Mouse (Mus musculus): Measurements from ENCODE around the gene Gad1. TPM values are rescaled to one million over a fixed set of nuclear protein-coding genes. Genes with fewer than 3 reads are reported as not detected.

The Gad1 gene
- polyA plus RNA-seq, 1 experiment from 2014 or later, result 35.5 TPM

GRCm38 (mm10) chr2:70595896-70596295, 43.0 kb downstream of the Gad1 start:
- no peak overlapping the region for H3K4me3 ChIP-seq
- H3K9me3 ChIP-seq (replicated peaks), result no peaks in the 10 kb centered on the region
- ATAC-seq, result no peak
- peaks cover 50% of the 10 kb centered on the region for H3K36me3 ChIP-seq (ENCODE audit: poor library complexity, severe bottlenecking)
- H3K9ac ChIP-seq, result no peak overlapping the region
- 82% methylated on average over 2 of the region's 2 CpGs for WGBS
- H3K4me2 ChIP-seq, result no peak overlapping the region
- H3K4me1 ChIP-seq, result no peaks in the 10 kb centered on the region; the same call in 1 of the 2 replicates
- no peaks in the 10 kb centered on the region for H3K27me3 ChIP-seq
- H3K27ac ChIP-seq, result no peak overlapping the region

DNA sequence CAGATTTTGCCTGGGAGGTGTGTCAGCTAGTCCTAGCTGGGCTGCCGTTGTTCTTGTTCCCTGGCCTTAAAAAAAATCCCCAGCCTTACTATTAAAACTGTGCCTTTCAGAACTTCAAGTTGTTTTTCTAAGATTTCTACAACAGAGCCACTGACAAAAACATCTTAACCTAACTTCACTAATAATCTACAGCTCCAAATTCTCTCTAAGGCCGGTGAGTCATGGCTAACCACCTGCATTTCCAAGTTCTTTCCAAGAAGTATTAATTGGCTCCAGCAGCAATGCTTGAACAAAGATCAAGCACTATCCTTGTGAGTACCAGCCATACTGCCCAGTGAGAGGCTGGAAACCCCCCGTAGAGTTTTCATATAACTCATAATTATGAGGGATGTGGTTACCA, 56.9 kb downstream of the Gad1 start:
- 59% methylated on average over 3 of the region's 3 CpGs for WGBS
- Histone ChIP-seq H3K27me3 (no peaks in the 10 kb centered on the region), H3K4me2 (no peak overlapping the region), H3K27ac (no peak overlapping the region), H3K9me3 (replicated peaks) (peaks cover 7% of the 10 kb centered on the region), H3K9ac (no peak overlapping the region), H3K4me1 (no peaks in the 10 kb centered on the region), H3K36me3 (ENCODE audit: poor library complexity, severe bottlenecking) (no peaks in the 10 kb centered on the region), H3K4me3 (no peak overlapping the region)
- no peak for ATAC-seq

DNA sequence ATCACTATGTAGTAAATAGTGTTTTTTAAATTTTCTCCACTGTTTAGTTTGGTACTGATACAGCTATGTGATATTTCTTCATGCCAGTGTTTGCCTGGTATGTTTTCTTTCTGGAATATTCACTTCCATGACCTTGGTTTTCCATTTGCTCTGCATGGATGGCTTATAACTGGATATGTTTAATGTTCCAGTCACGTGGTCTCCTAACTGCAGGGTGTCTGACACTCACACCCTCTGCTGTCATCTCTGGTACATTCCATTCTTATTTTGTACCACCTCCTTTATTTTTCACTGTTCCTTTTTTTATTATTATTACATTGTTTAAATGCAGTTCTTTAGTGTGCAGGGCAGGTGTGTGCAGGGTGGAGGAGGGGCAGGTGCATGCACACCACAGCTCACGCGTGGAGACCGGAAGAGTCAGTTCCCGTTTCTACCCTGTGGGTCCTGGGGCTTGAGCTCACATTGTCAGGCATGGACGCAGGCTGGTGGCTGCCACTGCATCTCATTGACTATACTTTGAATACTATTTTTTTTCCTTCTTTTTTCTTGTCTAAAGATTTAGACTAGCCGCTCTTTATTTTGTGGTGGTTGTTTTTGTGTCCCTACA, 62.0 kb downstream of the Gad1 start:
- H3K9ac ChIP-seq, result no peak overlapping the region
- no peaks in the 10 kb centered on the region for H3K36me3 ChIP-seq (ENCODE audit: poor library complexity, severe bottlenecking)
- no peaks in the 10 kb centered on the region for H3K27me3 ChIP-seq
- no peak overlapping the region for H3K27ac ChIP-seq
- no peaks in the 10 kb centered on the region for H3K9me3 ChIP-seq (replicated peaks)
- H3K4me1 ChIP-seq, result no peaks in the 10 kb centered on the region
- ATAC-seq, result no peak
- 95% methylated on average over 7 of the region's 7 CpGs for WGBS
- no peak overlapping the region for H3K4me2 ChIP-seq
- H3K4me3 ChIP-seq, result no peak overlapping the region

DNA sequence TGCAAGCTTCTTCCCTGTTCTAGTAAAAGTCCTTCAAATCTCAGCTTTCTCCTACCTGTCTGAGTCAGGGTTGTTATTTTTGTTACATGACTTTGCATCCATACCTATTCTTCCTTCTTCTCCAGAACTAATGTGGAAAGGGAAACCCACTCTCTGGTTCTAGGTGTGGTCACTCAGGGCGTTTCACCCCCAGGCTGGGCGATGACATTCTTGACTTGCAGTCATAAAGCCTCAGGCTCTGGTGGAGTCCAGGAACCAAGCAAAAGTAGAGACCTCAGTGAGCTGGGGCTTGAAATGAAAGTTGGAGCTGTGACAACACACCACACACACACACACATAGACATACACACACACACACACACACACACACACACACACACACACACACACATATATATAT, 63.2 kb downstream of the Gad1 start:
- Histone ChIP-seq H3K9me3 (replicated peaks) (no peaks in the 10 kb centered on the region), H3K4me1 (no peaks in the 10 kb centered on the region)
- whole genome bisulfite sequencing, result 79% methylated on average over 2 of the region's 2 CpGs

DNA sequence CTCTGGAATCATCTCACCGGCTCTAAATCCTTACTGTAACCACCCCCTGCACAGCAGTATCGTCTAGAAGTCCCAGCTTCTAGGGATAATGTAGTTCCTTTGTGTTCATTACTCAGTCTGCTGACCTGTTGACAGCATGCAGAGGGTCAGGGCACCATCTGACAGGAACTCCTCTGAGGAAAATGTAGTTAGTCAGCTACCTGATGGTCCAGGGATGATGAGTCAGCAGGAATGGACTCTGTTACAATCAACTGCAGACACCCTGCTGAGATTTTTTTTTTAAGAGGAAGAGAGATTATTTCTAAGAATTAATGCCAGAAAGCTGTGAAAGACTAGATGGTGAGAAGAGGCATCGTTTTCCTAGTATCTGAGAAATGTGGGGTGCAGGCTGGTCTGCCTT, 63.7 kb downstream of the Gad1 start:
- ATAC-seq, result no peak
- no peaks in the 10 kb centered on the region for H3K36me3 ChIP-seq (ENCODE audit: poor library complexity, severe bottlenecking)
- no peak overlapping the region for H3K9ac ChIP-seq
- no peak overlapping the region for H3K4me3 ChIP-seq
- H3K9me3 ChIP-seq (replicated peaks), result no peaks in the 10 kb centered on the region
- H3K4me2 ChIP-seq, result no peak overlapping the region
- H3K4me1 ChIP-seq, result no peaks in the 10 kb centered on the region
- 60% methylated on average over 3 of the region's 3 CpGs for WGBS
- H3K27ac ChIP-seq, result no peak overlapping the region
- H3K27me3 ChIP-seq, result no peaks in the 10 kb centered on the region

More for the DNA sequence above, 63.2 kb downstream of the Gad1 start:
- Histone ChIP-seq H3K4me3 (no peak overlapping the region), H3K27me3 (no peaks in the 10 kb centered on the region), H3K4me2 (no peak overlapping the region), H3K36me3 (ENCODE audit: poor library complexity, severe bottlenecking) (no peaks in the 10 kb centered on the region), H3K9ac (no peak overlapping the region), H3K27ac (no peak overlapping the region)
- ATAC-seq, result no peak

DNA sequence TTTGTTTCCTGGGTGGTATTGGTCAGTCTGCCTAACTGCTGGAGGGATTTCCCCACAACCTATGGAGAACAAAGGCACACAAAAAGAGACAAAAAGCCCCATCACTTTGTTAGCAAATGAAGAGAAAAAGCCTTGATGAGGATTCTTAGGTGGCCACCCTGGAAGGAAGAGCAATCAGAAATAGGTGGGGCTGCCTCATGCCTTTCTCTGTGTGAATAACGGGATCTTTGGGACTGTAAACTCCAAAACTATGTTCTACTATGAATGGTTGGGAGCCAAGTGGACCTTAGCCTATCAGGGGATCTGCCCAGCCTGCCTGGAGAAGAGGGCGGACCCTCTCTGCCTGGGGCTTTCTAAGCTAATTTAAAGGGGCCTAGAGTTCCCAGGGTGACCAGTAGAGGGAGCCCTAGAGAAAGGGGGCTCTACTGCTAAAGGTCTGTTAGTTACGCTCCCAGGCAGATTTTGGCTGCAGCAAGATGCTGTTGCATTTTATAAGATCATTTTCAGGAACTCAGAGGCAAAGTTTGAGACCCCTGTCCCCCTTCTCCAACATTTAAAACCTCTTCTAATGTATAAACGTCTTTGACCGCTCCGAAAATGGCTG, 66.5 kb downstream of the Gad1 start:
- Histone ChIP-seq H3K27ac (no peak overlapping the region), H3K9me3 (replicated peaks) (no peaks in the 10 kb centered on the region), H3K36me3 (ENCODE audit: poor library complexity, severe bottlenecking) (no peaks in the 10 kb centered on the region), H3K4me1 (no peaks in the 10 kb centered on the region), H3K4me2 (no peak overlapping the region), H3K27me3 (no peaks in the 10 kb centered on the region), H3K4me3 (no peak overlapping the region), H3K9ac (no peak overlapping the region)
- no peak for ATAC-seq
- WGBS, result 84% methylated on average over 6 of the region's 6 CpGs

DNA sequence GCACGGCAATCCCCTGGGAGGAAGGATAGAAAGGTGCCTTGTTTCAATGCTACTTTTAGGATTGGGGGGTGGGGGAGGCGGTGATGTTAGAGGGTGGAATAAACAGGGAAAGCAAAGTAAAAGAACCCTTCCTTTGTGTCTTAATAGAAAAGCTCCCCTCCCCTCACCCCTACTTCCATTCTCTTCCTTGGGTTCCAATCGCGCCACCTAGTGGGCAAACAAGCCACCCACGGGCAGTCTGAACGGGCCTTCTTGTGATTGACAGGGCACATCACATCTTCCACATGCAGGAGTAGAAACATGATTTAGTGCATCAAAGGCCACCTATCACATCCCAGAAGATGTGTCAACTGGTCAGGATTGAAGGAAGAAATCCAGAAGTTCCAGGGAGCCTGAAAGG, 67.4 kb downstream of the Gad1 start:
- Histone ChIP-seq H3K27ac (no peak overlapping the region; the same call in 1 of the 2 replicates), H3K9ac (no peak overlapping the region), H3K9me3 (replicated peaks) (no peaks in the 10 kb centered on the region), H3K27me3 (no peaks in the 10 kb centered on the region), H3K36me3 (ENCODE audit: poor library complexity, severe bottlenecking) (no peaks in the 10 kb centered on the region), H3K4me3 (no peak overlapping the region), H3K4me1 (no peaks in the 10 kb centered on the region), H3K4me2 (no peak overlapping the region)
- no peak for ATAC-seq
- 10% methylated on average over 6 of the region's 6 CpGs for WGBS

DNA sequence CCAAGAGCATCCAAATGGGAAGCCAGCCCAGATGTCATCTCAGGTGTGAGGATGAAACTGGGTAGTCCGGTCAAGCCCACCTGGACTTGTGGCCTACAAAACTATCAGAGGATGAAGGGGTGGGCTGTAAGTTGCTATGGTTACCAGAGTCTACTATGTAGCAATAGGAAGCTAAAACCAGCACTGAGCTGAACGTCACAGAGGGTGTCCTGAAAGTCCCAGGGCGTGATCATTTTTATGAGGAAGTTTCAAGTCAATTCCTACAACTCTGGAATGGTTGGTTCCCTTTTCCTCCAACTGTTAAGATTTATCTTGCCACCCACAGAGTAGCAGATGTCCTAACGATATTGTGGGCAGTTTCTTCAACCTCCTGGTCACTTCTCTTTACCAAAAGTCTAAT, 69.4 kb downstream of the Gad1 start:
- H3K36me3 ChIP-seq (ENCODE audit: poor library complexity, severe bottlenecking), result no peaks in the 10 kb centered on the region
- H3K4me1 ChIP-seq, result no peaks in the 10 kb centered on the region
- WGBS, result 72% methylated on average over 4 of the region's 4 CpGs
- ATAC-seq, result no peak
- no peak overlapping the region for H3K4me2 ChIP-seq
- H3K9me3 ChIP-seq (replicated peaks), result no peaks in the 10 kb centered on the region
- H3K27me3 ChIP-seq, result no peaks in the 10 kb centered on the region
- H3K9ac ChIP-seq, result no peak overlapping the region
- no peak overlapping the region for H3K27ac ChIP-seq
- H3K4me3 ChIP-seq, result no peak overlapping the region

- H3K9ac ChIP-seq, result no peak overlapping the region
- 77% methylated on average over 7 of the region's 7 CpGs for WGBS
- H3K4me1 ChIP-seq, result peaks cover 12% of the 10 kb centered on the region
- H3K4me2 ChIP-seq, result no peak overlapping the region
- ATAC-seq, result no peak
- H3K4me3 ChIP-seq, result no peak overlapping the region
- no peaks in the 10 kb centered on the region for H3K27me3 ChIP-seq
- no peaks in the 10 kb centered on the region for H3K36me3 ChIP-seq (ENCODE audit: poor library complexity, severe bottlenecking)
- H3K27ac ChIP-seq, result no peak overlapping the region
- H3K9me3 ChIP-seq (replicated peaks), result no peaks in the 10 kb centered on the region
These were observed 72.9 kb downstream of the Gad1 start for GRCm38 (mm10) chr2:70625761-70626160.

DNA sequence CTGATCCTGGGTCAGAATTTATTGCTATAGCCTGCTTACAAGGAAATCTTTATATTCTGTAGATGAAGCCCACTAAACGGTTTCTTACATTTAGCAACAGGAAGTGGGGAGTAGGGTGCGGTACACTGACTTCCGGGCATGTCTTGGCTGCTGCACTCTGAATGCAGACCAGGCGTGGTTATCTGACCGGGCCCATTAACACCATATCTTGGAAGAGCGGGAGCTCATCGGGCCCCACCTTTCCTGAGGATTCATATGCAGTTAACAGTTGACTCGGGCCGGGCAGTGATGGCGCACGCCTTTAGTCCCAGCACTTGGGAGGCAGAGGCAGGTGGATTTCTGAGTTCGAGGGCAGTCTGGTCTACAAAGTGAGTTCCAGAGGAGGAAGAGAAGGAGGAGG, 75.5 kb downstream of the Gad1 start:
- Histone ChIP-seq H3K9ac (no peak overlapping the region), H3K27me3 (no peaks in the 10 kb centered on the region), H3K9me3 (replicated peaks) (no peaks in the 10 kb centered on the region), H3K27ac (no peak overlapping the region), H3K4me3 (no peak overlapping the region), H3K4me2 (no peak overlapping the region), H3K36me3 (ENCODE audit: poor library complexity, severe bottlenecking) (no peaks in the 10 kb centered on the region), H3K4me1 (peaks cover 12% of the 10 kb centered on the region)
- no peak for ATAC-seq
- 96% methylated on average over 12 of the region's 12 CpGs for WGBS

DNA sequence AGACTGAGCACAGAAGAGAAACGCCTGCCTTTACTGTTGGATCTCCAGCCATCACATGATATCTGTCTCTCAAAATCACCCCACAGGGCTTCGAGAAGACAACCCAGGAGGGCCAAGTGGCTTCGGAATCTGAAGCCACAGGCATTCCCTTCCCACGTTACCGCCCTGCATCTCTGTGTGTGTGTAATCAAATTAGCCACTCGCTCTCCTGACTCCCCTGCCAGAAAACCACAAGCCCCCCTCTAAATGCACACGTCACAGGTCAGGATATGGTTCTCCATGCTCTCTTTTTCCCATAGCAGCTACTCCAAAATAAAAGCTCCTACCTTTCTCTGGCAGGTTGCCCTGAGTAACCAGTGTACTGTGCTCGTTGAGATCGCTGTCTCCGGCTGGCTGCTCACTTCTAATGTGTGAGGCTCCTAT, 76.5 kb downstream of the Gad1 start:
- Histone ChIP-seq H3K4me3 (peak overlapping the region; percentile 13), H3K36me3 (ENCODE audit: poor library complexity, severe bottlenecking) (no peaks in the 10 kb centered on the region), H3K9me3 (replicated peaks) (no peaks in the 10 kb centered on the region), H3K9ac (no peak overlapping the region), H3K4me1 (peaks cover 12% of the 10 kb centered on the region), H3K4me2 (peak overlapping the region; percentile 51), H3K27ac (no peak overlapping the region), H3K27me3 (no peaks in the 10 kb centered on the region)
- ATAC-seq, result peak; percentile 89
- 13% methylated on average over 10 of the region's 10 CpGs for WGBS

DNA sequence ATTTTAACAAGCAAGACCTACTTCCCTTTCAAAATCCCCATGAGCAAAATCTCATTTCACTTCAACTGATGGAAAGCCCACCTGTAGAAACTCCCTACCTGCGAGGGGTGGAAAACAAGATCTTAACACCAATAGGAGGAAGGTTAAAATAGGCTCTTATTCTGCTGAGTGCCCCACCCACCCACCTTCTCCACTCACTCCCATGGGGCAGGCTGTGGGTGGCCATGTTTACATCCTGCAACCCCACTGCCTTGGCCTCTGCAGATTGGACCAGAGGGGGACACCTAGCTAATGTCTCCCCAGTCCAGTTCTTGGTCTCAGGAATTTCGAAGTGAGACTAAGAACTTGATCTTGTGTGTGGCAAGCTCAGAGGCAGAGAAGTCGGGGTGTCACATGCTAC, 77.0 kb downstream of the Gad1 start:
- Histone ChIP-seq H3K4me2 (peak overlapping the region; percentile 51), H3K27ac (no peak overlapping the region), H3K9me3 (replicated peaks) (no peaks in the 10 kb centered on the region), H3K36me3 (ENCODE audit: poor library complexity, severe bottlenecking) (no peaks in the 10 kb centered on the region), H3K4me1 (peaks cover 12% of the 10 kb centered on the region), H3K4me3 (no peak overlapping the region; the same call in 1 of the 2 replicates), H3K27me3 (no peaks in the 10 kb centered on the region), H3K9ac (no peak overlapping the region)
- no peak for ATAC-seq
- 68% methylated on average over 3 of the region's 3 CpGs for WGBS

GRCm38 (mm10) chr2:70631321-70631720, 78.4 kb downstream of the Gad1 start:
- Histone ChIP-seq H3K4me2 (no peak overlapping the region), H3K9me3 (replicated peaks) (no peaks in the 10 kb centered on the region; the same call in none of the 2 replicates), H3K4me1 (peaks cover 12% of the 10 kb centered on the region), H3K9ac (no peak overlapping the region), H3K27me3 (no peaks in the 10 kb centered on the region), H3K27ac (no peak overlapping the region), H3K36me3 (ENCODE audit: poor library complexity, severe bottlenecking) (no peaks in the 10 kb centered on the region), H3K4me3 (no peak overlapping the region)
- 95% methylated on average over 1 of the region's 1 CpGs for WGBS
- ATAC-seq, result no peak

Measured in forebrain, embryonic 13.5 days (tissue).